Mouse (Mus musculus): ENCODE data around the gene Nudt4.

GRCm38 (mm10) chr10:95504341-95504740 lies 59.6 kb downstream of the Nudt4 start:
- TF ChIP-seq MAX (IDR thresholded peaks at IDR 0.05; ENCODE audit: low read depth) (no peak), POLR2A (IDR thresholded peaks at IDR 0.05; ENCODE audit: insufficient read length, low read depth) (no peak), POLR2AphosphoS2 (IDR thresholded peaks at IDR 0.05; ENCODE audit: insufficient read length, low read depth) (no peak), USF1 (IDR thresholded peaks at IDR 0.05; ENCODE audit: low read depth) (no peak), TCF12 (IDR thresholded peaks at IDR 0.05; ENCODE audit: insufficient read depth, poor library complexity, severe bottlenecking) (no peak), E2F4 (IDR thresholded peaks at IDR 0.05; ENCODE audit: insufficient read depth) (no peak), MYOG (IDR thresholded peaks at IDR 0.05; ENCODE audit: control insufficient read depth in 1 of 3, insufficient read depth in 1 of 3, insufficient read length in 2 of 3, low read depth in 2 of 3) (no peak), SRF (IDR thresholded peaks at IDR 0.05; ENCODE audit: control insufficient read depth, insufficient read length, low read depth) (no peak)

Measured in myocyte (in vitro differentiated cells).